Mouse (Mus musculus): ENCODE measurements at regions not wholly inside any gene's neighbourhood (a gene's known extent, or its start where the extent isn't known, plus 50 kb on each side); places are given as distances from the start of the nearest gene placed in this dataset.

DNA sequence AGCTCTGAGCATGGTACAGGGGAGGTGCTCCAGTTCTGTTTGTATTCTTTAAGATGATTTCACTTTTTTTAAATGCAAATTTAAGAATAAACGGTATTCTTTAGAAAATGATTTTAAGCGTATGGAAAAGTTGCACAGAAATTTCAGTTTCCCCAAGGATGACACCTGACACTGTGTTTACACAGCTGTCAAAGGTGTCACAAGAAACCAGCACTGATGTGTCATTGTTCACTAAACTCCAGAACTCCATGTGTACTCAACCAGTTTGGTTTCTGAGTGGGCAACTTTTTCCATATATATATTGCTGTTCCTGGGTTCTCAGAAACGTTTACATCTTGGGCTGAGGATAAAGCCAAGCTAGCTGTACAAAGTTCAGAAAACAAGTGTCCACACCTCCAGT, 265.0 kb upstream of the Ank start:
- Histone ChIP-seq H3K4me2 (replicated peaks; ENCODE audit: low read depth) (no peak overlapping the region), H3K9ac (ENCODE audit: low read depth, low read length) (no peak overlapping the region), H3K4me3 (ENCODE audit: low read depth, low read length) (no peak overlapping the region), H3K27me3 (replicated peaks; ENCODE audit: control insufficient read depth, insufficient read depth, low read length) (no peaks in the 10 kb centered on the region), H3K9me3 (ENCODE audit: control insufficient read depth) (no peaks in the 10 kb centered on the region), H3K27ac (ENCODE audit: low read depth, low read length) (no peak overlapping the region), H3K36me3 (ENCODE audit: control insufficient read depth, insufficient read depth) (no peaks in the 10 kb centered on the region), H3K4me1 (replicated peaks; ENCODE audit: control insufficient read depth, insufficient read depth, low read length) (no peaks in the 10 kb centered on the region)
- 78% methylated on average over 3 of the region's 3 CpGs for WGBS
- no peak for ATAC-seq
- TF ChIP-seq CTCF (IDR thresholded peaks at IDR 0.05; ENCODE audit: low read depth): no peak

DNA sequence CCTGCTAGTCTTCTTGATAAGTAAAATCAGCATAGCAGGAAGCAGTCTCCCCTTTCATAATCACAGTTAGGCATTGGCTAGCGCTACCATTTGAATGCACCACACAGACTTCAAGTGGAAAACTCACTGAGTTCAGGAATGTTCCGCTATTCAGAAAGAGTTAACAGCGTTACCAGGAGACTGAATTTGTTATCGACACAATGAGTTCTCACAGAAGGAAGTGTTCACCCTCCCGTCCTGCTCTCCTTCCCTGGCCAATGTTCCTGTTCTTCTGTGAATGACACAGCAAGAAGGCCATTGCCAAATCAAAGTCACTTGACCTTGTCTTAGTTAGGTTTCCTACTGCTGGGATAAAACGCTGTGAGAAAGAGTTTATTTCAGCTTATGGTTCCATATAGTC, 261.6 kb upstream of the Ank start:
- no peaks in the 10 kb centered on the region for H3K36me3 ChIP-seq (ENCODE audit: control insufficient read depth, insufficient read depth)
- WGBS: 66% methylated on average over 6 of the region's 6 CpGs
- no peaks in the 10 kb centered on the region for H3K27me3 ChIP-seq (replicated peaks; ENCODE audit: control insufficient read depth, insufficient read depth, low read length)
- TF ChIP-seq CTCF (IDR thresholded peaks at IDR 0.05; ENCODE audit: low read depth): no peak
- no peaks in the 10 kb centered on the region for H3K9me3 ChIP-seq (ENCODE audit: control insufficient read depth)
- H3K4me2 ChIP-seq (replicated peaks; ENCODE audit: low read depth): no peak overlapping the region
- no peak overlapping the region for H3K9ac ChIP-seq (ENCODE audit: low read depth, low read length)
- H3K4me3 ChIP-seq (ENCODE audit: low read depth, low read length): no peak overlapping the region
- no peak overlapping the region for H3K27ac ChIP-seq (ENCODE audit: low read depth, low read length)
- H3K4me1 ChIP-seq (replicated peaks; ENCODE audit: control insufficient read depth, insufficient read depth, low read length): no peaks in the 10 kb centered on the region
- ATAC-seq: no peak

DNA sequence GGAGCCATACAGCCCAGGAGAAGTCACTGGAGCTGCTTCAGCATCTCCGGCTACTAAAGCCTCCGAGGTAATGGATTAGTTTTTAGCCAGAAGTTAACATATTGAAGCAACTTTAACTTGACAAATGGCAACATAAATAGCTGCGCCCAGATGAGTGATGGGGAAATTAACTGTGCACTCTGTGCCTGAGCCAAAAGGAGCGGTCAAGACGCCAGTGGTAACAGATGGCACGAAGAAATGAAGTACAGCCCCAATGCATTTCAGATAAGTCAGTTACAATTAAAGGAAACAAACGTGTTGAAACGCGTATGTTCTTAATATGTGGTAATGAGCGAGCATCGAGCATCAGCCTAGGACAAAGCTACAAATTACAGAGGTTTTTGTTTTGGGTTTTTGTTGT, 259.0 kb upstream of the Ank start:
- 74% methylated on average over 11 of the region's 11 CpGs for WGBS
- ATAC-seq: no peak

DNA sequence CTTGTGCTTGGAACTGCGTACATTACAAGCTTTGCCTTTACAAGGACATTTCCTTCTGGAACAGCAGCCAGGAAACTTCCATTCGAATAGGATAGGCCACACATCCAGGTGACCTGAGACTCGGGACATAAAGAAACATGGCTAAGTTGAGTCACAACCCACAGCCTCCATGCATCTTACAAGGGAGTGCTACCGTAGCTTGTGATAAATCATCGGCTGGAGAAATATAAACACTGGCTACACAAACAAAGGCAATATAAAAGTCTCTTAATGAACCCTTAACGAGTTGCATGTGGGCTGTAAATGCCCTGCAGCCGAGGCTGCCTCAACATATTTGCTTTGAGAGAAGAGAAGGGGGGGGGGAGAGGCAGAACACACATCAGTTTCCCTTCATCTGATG, 250.1 kb upstream of the Ank start:
- no peak overlapping the region for H3K4me3 ChIP-seq (ENCODE audit: low read depth, low read length)
- ATAC-seq: no peak
- 0 out of 2 replicates have a peak, but pooled peaks cover 2% of the 10 kb centered on the region for H3K9me3 ChIP-seq (ENCODE audit: control insufficient read depth)
- H3K9ac ChIP-seq (ENCODE audit: low read depth, low read length): no peak overlapping the region
- H3K4me1 ChIP-seq (replicated peaks; ENCODE audit: control insufficient read depth, insufficient read depth, low read length): no peaks in the 10 kb centered on the region
- no peak overlapping the region for H3K4me2 ChIP-seq (replicated peaks; ENCODE audit: low read depth)
- H3K36me3 ChIP-seq (ENCODE audit: control insufficient read depth, insufficient read depth): no peaks in the 10 kb centered on the region
- WGBS: 28% methylated on average over 7 of the region's 7 CpGs
- H3K27me3 ChIP-seq (replicated peaks; ENCODE audit: control insufficient read depth, insufficient read depth, low read length): no peaks in the 10 kb centered on the region
- TF ChIP-seq CTCF (IDR thresholded peaks at IDR 0.05; ENCODE audit: low read depth): no peak
- H3K27ac ChIP-seq (ENCODE audit: low read depth, low read length): no peak overlapping the region

More for the DNA sequence above, 259.0 kb upstream of the Ank start:
- Histone ChIP-seq H3K27ac (ENCODE audit: low read depth, low read length) (no peak overlapping the region), H3K4me3 (ENCODE audit: low read depth, low read length) (no peak overlapping the region), H3K36me3 (ENCODE audit: control insufficient read depth, insufficient read depth) (no peaks in the 10 kb centered on the region), H3K9me3 (ENCODE audit: control insufficient read depth) (no peaks in the 10 kb centered on the region), H3K4me1 (replicated peaks; ENCODE audit: control insufficient read depth, insufficient read depth, low read length) (no peaks in the 10 kb centered on the region), H3K4me2 (replicated peaks; ENCODE audit: low read depth) (no peak overlapping the region), H3K9ac (ENCODE audit: low read depth, low read length) (no peak overlapping the region), H3K27me3 (replicated peaks; ENCODE audit: control insufficient read depth, insufficient read depth, low read length) (no peaks in the 10 kb centered on the region)
- TF ChIP-seq CTCF (IDR thresholded peaks at IDR 0.05; ENCODE audit: low read depth): no peak

DNA sequence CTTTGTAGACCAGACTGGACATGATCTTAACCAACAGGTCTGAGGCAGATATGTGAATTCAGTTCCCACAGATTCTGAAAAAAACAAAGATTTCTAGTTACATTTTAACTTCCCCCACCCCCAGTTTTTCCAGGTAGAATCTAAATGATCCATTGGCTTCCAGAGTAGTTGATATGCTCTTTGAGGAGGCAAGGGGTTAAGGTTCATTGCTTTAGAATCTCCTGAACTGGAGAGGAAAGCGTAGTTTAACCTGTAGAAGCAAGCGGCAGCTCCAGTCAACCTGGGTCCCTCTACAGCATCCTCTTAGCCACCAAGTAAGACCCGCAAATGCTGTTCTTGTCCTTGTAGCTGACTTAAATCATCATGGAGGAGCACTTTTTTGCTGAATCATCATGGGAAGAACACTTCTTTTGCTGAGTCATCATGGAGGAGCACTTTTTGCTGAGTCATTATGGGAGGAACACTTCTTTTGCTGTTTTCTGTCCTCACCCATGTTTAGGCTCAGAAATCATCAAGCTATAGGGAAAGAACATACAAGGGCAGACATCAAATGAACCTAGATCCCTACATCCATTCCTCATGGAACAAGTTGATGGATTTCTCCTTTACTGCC, 247.2 kb upstream of the Ank start:
- no peaks in the 10 kb centered on the region for H3K4me1 ChIP-seq (replicated peaks; ENCODE audit: control insufficient read depth, insufficient read depth, low read length)
- no peak overlapping the region for H3K4me2 ChIP-seq (replicated peaks; ENCODE audit: low read depth)
- TF ChIP-seq CTCF (IDR thresholded peaks at IDR 0.05; ENCODE audit: low read depth): no peak
- no peaks in the 10 kb centered on the region for H3K36me3 ChIP-seq (ENCODE audit: control insufficient read depth, insufficient read depth)
- H3K9ac ChIP-seq (ENCODE audit: low read depth, low read length): no peak overlapping the region
- H3K27me3 ChIP-seq (replicated peaks; ENCODE audit: control insufficient read depth, insufficient read depth, low read length): no peaks in the 10 kb centered on the region
- H3K27ac ChIP-seq (ENCODE audit: low read depth, low read length): no peak overlapping the region
- H3K4me3 ChIP-seq (ENCODE audit: low read depth, low read length): no peak overlapping the region
- H3K9me3 ChIP-seq (ENCODE audit: control insufficient read depth): 0 out of 2 replicates have a peak, but pooled peaks cover 2% of the 10 kb centered on the region
- no peak for ATAC-seq
- 60% methylated on average over 3 of the region's 3 CpGs for WGBS

DNA sequence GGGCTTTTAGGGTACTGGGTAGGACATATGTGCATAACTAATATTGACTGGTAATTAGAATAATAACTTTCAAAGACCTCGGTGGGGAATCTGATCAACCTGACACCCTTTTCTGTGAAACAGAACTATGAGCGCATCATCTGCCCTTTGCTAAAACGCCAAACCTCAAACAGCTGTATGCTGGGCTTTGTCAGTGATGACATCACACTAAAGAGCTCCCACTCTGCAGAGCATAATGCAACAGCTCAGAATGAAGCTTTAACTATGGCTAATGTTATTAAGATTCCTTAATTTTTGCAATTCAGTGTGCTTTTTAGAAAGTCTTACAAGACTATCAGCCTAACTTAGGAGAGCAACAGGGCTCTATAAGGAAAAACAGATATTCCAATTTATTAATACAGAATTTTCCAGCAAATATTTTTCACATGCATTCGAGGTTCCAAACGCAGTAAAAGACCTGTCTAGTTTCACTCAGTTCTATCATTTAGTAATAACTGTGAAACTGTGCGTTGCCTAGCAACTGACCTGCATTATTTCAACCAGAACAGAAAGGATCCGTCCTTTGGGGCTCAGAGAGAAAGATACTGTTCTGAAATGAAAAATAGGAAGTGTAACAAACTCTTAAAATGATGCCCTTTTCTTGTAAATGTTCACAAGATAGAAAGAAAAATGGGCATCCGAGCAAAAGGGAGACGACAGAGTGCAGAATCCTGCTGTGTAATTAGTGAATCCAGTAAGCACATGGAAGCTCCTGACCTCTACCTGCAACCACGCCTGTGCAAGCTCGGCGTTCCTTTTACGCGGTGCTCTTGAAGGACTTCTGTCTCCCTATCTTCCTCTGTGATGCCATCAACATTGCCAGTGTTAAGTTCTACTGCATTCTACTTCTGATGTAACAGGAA, 242.6 kb upstream of the Ank start:
- Histone ChIP-seq H3K4me2 (replicated peaks; ENCODE audit: low read depth) (no peak overlapping the region), H3K9ac (ENCODE audit: low read depth, low read length) (no peak overlapping the region), H3K4me3 (ENCODE audit: low read depth, low read length) (no peak overlapping the region), H3K36me3 (ENCODE audit: control insufficient read depth, insufficient read depth) (no peaks in the 10 kb centered on the region), H3K27me3 (replicated peaks; ENCODE audit: control insufficient read depth, insufficient read depth, low read length) (no peaks in the 10 kb centered on the region), H3K9me3 (ENCODE audit: control insufficient read depth) (no peaks in the 10 kb centered on the region), H3K4me1 (replicated peaks; ENCODE audit: control insufficient read depth, insufficient read depth, low read length) (no peaks in the 10 kb centered on the region), H3K27ac (ENCODE audit: low read depth, low read length) (no peak overlapping the region)
- no peak for TF ChIP-seq CTCF (IDR thresholded peaks at IDR 0.05; ENCODE audit: low read depth)
- ATAC-seq: no peak
- 65% methylated on average over 14 of the region's 14 CpGs for WGBS
